Mouse (Mus musculus): ENCODE measurements around the gene Ece2.

- TF ChIP-seq POLR2A (IDR thresholded peaks at IDR 0.05; ENCODE audit: borderline replicate concordance, insufficient read depth, low read length) (no peak), CTCF (IDR thresholded peaks at IDR 0.05; ENCODE audit: borderline replicate concordance, insufficient read depth, low read depth, low read length) (no peak)
Measured at GRCm38 (mm10) chr16:20651947-20652310, 22.3 kb downstream of the Ece2 start.

Measured in cerebellum, adult 2 months (tissue).